Mouse (Mus musculus) erythroblast, embryonic 14.5 days (primary cell): ENCODE data around the gene Apom.
"Not testable (repeated sequence)": the region's sequence is repeated elsewhere in the genome, so short reads cannot be mapped to it uniquely, and the experiment has no call there.

ENCODE experiments used
- GATA1 ChIP-seq: IDR thresholded peaks from 2 replicates; pipeline ENCODE4 v1.6.1; 2012; ENCODE audit warnings: low read length, inconsistent platforms, mixed read lengths
- TAL1 ChIP-seq: IDR thresholded peaks from 3 replicates; pipeline ENCODE4 v1.6.1; 2012; ENCODE audit warnings: low read length, inconsistent platforms, mixed read lengths

- not testable (repeated sequence) for TF ChIP-seq GATA1, TAL1
Observed at GRCm38 (mm10) chr17:35124261-35124896, 7.5 kb downstream of the Apom start.
